Mouse (Mus musculus) thymus, adult 2 months (tissue): ENCODE data around the gene Tmco4.

Source experiments
- CTCF ChIP-seq: fragments of 200-500 bp; IDR thresholded peaks from 2 replicates; pipeline ENCODE4 v1.5.1; 2012; ENCODE audit warnings: mild to moderate bottlenecking, control low read depth, low read length, moderate library complexity, borderline replicate concordance; ENCODE audit not compliant: control insufficient read depth, poor library complexity, insufficient read depth; ENCODE audit errors: extremely low read depth
- POLR2A ChIP-seq: fragments of 200-500 bp; IDR thresholded peaks from 2 replicates; pipeline ENCODE4 v1.6.1; 2012; ENCODE audit warnings: mild to moderate bottlenecking, low read length, control low read depth, moderate library complexity; ENCODE audit not compliant: control insufficient read depth, poor library complexity, insufficient read depth; ENCODE audit errors: extremely low read depth

DNA sequence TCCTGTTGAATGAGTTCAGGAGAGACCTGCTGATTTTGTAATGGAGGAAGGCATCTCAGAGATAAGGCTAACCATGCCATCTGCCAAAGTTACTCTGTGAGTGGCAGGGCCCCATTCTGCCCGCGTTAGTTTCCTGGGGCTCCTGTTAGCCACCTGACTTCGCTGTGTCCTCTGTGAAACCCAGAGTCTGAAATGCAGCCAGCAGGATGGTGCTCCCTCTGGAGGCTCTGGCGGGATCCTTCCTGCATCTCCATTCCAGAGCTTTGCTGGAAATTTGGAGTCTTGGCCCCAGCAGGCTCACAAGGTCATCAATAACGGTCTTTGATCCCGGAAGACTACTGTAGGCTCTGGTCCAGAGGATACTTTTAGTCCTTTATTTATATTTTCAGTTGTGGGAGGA, 28.7 kb downstream of the Tmco4 start:
- TF ChIP-seq POLR2A (no peak), CTCF (no peak)
